Mouse (Mus musculus) embryonic facial prominence, embryonic 12.5 days (tissue): ENCODE results near the gene Tmem59l. TPM values are rescaled to one million over a fixed set of nuclear protein-coding genes. Genes with fewer than 3 reads are reported as not detected.

Experiments
- ATAC-seq: fragments of 200-750 bp; cut with Nextera tagmentation; 2 replicates; pipeline ENCODE4 v1.8.0; 2017; ENCODE audit not compliant: insufficient number of reproducible peaks, insufficient read depth, low FRiP score, low TSS enrichment
- H3K27ac ChIP-seq: fragments of 300-500 bp; sonication (generic); 2 replicates; pipeline ENCODE4 v1.5.1; 2016; ENCODE audit warnings: mild to moderate bottlenecking
- H3K27me3 ChIP-seq: fragments of 300-500 bp; sonication (generic); 2 replicates; pipeline ENCODE4 v1.6.1; 2016; ENCODE audit warnings: mild to moderate bottlenecking, moderate library complexity
- H3K36me3 ChIP-seq: fragments of 300-500 bp; sonication (generic); 2 replicates; pipeline ENCODE4 v1.6.1; 2016; ENCODE audit warnings: mild to moderate bottlenecking
- H3K4me1 ChIP-seq: fragments of 300-500 bp; sonication (generic); 2 replicates; pipeline ENCODE4 v1.6.1; 2016
- H3K4me2 ChIP-seq: fragments of 300-500 bp; sonication (generic); replicated peaks from 2 replicates; pipeline ENCODE4 v1.6.1; 2016; ENCODE audit warnings: mild to moderate bottlenecking, moderate library complexity
- H3K4me3 ChIP-seq: fragments of 300-500 bp; sonication (generic); 2 replicates; pipeline ENCODE4 v1.5.1; 2016; ENCODE audit warnings: mild to moderate bottlenecking
- H3K9ac ChIP-seq: fragments of 300-500 bp; sonication (generic); 2 replicates; pipeline ENCODE4 v1.6.1; 2016; ENCODE audit warnings: mild to moderate bottlenecking, moderate library complexity
- H3K9me3 ChIP-seq: fragments of 300-500 bp; sonication (generic); 2 replicates; pipeline ENCODE4 v1.6.1; 2016; ENCODE audit warnings: mild to moderate bottlenecking, moderate library complexity
- WGBS: fragments of 180-500 bp; shearing (Covaris S2); methylation state at CpG from one replicate; pipeline ENCODE4 v1.1.7; 2016; 5-methylcytosine and 5-hydroxymethylcytosine counted together
- polyA plus RNA-seq: library from polyadenylated mRNA; unstranded; fragments of >200 nt; fragmentation: Nextera tagmentation; extraction: Ambion mirVana; gene quantifications from 2 replicates; pipeline ENCODE4 v1.2.1, GENCODE M21; 2016

Gene Tmem59l
- polyA plus RNA-seq, 1 experiment from 2014 or later = 27.1 TPM

DNA sequence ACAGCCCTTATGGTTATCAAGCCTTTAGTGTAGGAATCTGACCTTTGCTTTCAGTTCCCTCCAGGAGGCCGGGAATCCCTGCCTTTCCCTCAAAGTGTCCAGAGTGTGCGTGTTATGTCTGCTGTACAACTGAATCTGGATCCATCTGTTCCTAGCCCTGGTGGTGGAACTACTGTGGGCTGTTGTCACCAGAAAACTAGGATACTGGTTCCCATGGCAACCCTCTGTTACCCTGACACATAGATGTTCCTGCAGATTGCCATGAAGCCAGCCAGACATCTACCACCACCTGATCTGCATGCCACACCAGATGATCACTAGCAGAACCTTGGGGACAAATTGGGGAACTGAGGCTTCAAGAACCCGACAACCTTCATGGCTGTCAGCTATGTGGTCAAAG, 5.2 kb downstream of the Tmem59l start:
- Histone ChIP-seq H3K27ac (no peak overlapping the region), H3K9me3 (no peaks in the 10 kb centered on the region), H3K9ac (no peak overlapping the region), H3K36me3 (no peaks in the 10 kb centered on the region), H3K4me2 (no peak overlapping the region), H3K4me3 (no peak overlapping the region), H3K4me1 (peaks cover 18% of the 10 kb centered on the region), H3K27me3 (peaks cover 22% of the 10 kb centered on the region)
- ATAC-seq = no peak
- WGBS = 77% methylated on average over 3 of the region's 3 CpGs

DNA sequence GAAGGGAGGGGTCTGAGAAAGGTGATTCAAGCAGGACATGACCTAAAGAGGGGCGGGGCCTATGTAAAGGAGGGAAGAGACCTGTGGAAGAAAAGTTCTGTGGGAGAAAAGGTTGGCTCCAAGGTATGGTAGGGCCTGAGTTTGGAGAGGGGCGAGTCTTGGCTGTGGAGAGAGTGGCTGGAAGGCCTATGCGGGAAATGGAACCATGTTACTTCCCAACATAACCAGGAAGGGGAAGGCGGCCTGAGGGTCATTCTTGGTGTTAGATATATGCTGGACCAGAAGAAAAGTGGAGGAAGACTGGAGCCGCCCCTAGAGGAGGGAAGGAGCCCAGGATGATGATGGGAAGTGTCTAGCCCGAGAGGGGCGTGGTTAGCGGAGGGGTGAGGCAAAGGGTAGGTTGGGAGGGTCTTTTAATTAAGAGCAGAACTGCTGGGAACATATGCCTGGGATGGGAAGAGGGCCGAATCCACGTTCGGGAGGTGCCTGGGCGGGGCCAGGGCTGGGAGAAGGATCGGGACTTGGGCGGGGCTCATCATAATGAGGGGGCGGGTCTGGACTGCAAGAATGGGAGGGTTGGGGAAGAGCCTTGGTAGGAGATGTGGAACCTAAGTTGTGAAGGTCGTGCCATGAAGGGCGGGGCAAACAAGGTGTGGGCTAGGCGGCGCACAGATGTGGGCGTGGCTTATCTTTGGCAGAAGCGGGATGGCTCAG, 9.7 kb downstream of the Tmem59l start:
- Histone ChIP-seq H3K4me1 (peaks cover 19% of the 10 kb centered on the region), H3K36me3 (no peaks in the 10 kb centered on the region), H3K9me3 (no peaks in the 10 kb centered on the region), H3K4me2 (peak overlapping the region; percentile 75), H3K4me3 (peak overlapping the region; percentile 63), H3K27ac (0 out of 2 replicates have a peak overlapping the region, but pooled peaks have one; percentile 0), H3K9ac (peak overlapping the region; percentile 16; the same call in 1 of the 2 replicates), H3K27me3 (0 out of 2 replicates have a peak, but pooled peaks cover 2% of the 10 kb centered on the region)
- WGBS = 2% methylated on average over 21 of the region's 21 CpGs
- peak; percentile 65 for ATAC-seq

DNA sequence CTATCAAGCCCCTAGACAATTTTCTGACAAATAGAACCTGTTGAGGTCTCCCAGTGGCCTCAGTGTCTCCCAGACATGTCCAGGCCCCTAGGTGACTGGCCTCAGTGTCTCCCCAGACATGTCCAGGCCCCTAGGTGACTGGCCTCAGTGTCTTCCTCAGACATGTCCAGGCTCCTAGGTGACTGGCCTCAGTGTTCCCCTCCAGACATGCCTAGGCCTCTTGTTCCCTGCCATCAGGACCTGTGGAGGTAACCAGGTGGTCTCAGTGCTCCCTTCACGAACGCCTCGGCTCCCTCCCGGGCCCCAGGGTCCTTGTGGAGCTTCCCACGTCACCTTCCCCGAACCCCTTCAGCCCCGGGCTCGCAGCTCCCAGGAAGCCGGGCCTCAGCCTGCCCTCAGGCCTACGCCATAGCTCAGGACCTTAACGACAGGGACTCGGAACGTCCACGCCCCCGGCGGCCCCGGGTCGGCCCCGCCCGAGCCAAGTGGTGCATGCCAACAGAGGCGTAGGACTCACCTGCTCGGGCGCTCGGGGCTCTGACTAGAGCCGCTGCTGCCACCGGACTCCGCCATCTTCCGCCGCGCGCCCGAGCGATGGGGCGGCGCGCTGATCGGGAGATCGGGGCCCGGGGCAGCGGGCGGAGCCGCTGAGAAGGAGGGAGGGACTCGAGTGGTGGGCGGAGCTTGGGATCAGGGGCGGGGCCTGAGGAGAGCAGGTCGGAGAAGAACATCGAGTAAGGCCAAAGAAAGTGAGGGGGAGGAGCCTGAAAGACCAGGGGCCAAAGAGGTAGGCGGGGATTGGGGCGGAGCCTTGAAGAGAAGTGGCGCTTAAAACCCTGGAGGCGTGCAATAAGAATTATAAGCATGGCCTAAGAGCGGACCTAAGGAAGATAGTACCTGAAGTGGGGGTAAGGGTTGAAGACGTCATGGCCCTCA, 10.6 kb downstream of the Tmem59l start, which contains the start of gene Klhl26:
Gene Klhl26, minus strand, starts transcription at position 636 of the 936 bp plus-strand sequence.
- Histone ChIP-seq H3K9me3 (no peaks in the 10 kb centered on the region), H3K27ac (peak within 1 kb of the TSS; percentile 26; the same call in 1 of the 2 replicates), H3K9ac (peak within 1 kb of the TSS; percentile 82), H3K4me1 (peaks cover 19% of the 10 kb centered on the region), H3K36me3 (no peaks in the 10 kb centered on the region), H3K4me2 (peak within 1 kb of the TSS; percentile 75), H3K4me3 (peak within 1 kb of the TSS; percentile 63), H3K27me3 (no peaks in the 10 kb centered on the region)
- under 1% methylated on average over 53 of the region's 53 CpGs for WGBS
- ATAC-seq = peak; percentile 64

DNA sequence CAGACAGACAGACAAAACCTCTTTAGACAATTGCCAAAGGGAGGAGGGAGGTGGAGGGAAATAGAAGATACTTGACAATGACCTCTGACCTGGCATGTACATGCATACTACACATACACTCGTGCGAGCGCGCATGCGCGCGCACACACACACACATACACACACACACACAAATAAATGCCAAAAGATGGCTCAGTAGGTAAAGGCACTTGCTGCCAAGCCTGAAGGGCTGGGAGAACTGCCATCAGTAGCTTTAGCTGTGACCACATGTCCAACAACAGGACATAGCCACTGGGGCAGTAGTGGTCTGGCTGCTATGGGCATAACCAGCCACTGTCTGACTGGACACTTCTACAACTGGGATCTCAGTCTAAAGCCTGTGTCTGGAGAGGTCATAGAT, 15.3 kb downstream of the Tmem59l start:
- ATAC-seq = no peak
- 94% methylated on average over 7 of the region's 7 CpGs for WGBS
- no peaks in the 10 kb centered on the region for H3K27me3 ChIP-seq
- H3K4me3 ChIP-seq = no peak overlapping the region
- H3K4me1 ChIP-seq = peaks cover 23% of the 10 kb centered on the region
- no peak overlapping the region for H3K9ac ChIP-seq
- no peaks in the 10 kb centered on the region for H3K9me3 ChIP-seq
- 0 out of 2 replicates have a peak, but pooled peaks cover 2% of the 10 kb centered on the region for H3K36me3 ChIP-seq
- no peak overlapping the region for H3K27ac ChIP-seq
- no peak overlapping the region for H3K4me2 ChIP-seq

DNA sequence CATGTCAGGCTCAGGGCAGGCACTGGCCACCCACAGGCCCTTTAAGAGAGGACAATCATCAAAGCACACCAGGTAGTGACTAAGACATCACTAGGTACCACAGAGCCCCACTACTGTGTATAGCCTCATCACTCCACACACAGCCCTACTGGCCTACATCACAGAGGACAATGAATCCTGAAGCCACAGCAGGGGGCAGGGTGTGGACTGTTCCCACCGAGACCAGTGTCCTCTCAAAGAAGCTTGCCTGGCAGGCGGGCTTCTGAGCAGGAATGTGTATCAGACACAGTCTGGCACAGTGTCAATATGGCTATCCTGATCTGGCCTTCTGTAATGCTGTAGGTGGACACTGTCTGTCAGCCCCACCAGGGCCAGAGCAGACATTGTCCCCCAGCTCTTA, 17.2 kb downstream of the Tmem59l start:
- ATAC-seq = no peak
- no peak overlapping the region for H3K27ac ChIP-seq
- H3K4me2 ChIP-seq = no peak overlapping the region
- H3K9me3 ChIP-seq = no peaks in the 10 kb centered on the region
- WGBS = 75% methylated on average over 2 of the region's 2 CpGs
- peaks cover 18% of the 10 kb centered on the region for H3K4me1 ChIP-seq
- no peak overlapping the region for H3K9ac ChIP-seq
- H3K27me3 ChIP-seq = no peaks in the 10 kb centered on the region
- H3K36me3 ChIP-seq = peaks cover 11% of the 10 kb centered on the region; the same call in 1 of the 2 replicates
- H3K4me3 ChIP-seq = no peak overlapping the region

DNA sequence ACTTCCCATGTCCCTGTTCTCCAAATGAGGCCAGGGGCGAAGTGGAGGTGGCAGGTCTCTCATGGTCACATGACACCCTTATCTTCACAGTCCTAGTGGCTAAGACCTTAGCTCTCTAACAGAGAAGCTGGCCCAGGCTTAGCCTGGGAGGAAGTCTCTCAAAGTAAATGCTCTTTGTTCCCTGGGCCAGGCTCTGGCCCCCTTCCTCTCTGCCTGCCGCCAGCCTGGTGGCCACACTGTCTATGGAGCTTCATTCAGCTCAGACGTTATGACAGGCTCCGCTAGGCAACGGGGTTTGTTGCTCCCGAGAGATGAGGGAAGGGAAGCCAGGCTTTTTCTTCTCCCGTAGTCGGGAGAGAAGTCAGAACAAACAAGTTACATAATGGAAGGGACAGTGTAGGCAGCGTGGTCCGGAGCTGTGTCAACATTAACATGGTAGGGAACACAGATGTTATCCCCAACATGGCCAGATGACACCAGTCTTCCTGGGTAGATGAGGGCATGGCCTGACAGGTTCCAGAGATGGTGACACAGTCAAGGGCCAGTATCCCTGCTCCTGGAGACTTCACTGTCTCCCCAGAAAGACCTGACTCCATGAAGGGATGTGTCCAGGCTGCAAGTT, 17.8 kb downstream of the Tmem59l start:
- Histone ChIP-seq H3K36me3 (peaks cover 11% of the 10 kb centered on the region; the same call in 1 of the 2 replicates), H3K27ac (no peak overlapping the region), H3K4me3 (no peak overlapping the region), H3K27me3 (no peaks in the 10 kb centered on the region), H3K9me3 (no peaks in the 10 kb centered on the region), H3K9ac (no peak overlapping the region), H3K4me2 (no peak overlapping the region), H3K4me1 (peaks cover 18% of the 10 kb centered on the region)
- 63% methylated on average over 10 of the region's 10 CpGs for WGBS
- ATAC-seq = no peak

DNA sequence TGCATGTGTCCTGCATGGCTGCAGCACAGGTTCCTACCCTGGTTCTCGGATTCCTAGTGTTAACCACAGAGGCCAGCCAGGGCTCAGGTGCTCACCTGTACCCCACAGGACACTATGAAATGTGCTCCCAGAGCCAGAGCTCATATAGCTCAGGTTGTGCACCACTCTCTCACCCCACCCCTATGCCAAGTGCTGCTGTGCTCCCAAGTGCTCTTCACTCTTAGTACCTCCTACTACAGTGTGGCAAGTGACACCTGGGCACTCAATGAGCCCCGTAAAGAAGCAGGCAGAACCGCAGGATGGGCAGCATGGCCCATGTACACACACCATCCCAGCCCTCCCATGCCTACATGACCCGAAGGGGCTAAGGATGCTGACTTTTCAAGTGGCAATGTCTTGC, 18.4 kb downstream of the Tmem59l start:
- Histone ChIP-seq H3K27me3 (no peaks in the 10 kb centered on the region), H3K9ac (no peak overlapping the region), H3K27ac (no peak overlapping the region), H3K4me2 (no peak overlapping the region), H3K4me3 (no peak overlapping the region), H3K9me3 (no peaks in the 10 kb centered on the region), H3K4me1 (peaks cover 18% of the 10 kb centered on the region), H3K36me3 (peaks cover 11% of the 10 kb centered on the region; the same call in 1 of the 2 replicates)
- ATAC-seq = no peak
- WGBS = 88% methylated on average over 4 of the region's 4 CpGs

DNA sequence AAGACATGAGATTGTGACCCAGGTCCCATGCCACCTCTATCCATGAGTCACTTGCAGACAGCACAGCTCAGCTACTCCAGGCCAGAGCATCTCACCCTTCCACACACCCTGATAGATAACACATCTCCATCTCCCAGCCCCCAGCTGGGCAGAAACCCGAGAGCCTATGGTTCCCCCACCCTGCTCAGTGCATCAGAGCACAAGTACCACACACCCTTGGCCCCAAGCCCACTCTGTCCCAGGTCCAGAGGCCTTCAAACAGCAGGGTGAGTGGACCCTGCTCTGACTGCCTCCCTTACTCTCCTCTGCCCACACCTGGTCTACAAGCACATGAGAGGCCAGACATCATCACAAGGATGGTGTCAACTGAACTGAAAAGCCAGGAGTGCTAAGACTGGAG, 19.3 kb downstream of the Tmem59l start:
- Histone ChIP-seq H3K9me3 (no peaks in the 10 kb centered on the region), H3K4me1 (peaks cover 18% of the 10 kb centered on the region), H3K4me3 (no peak overlapping the region), H3K4me2 (no peak overlapping the region), H3K27me3 (no peaks in the 10 kb centered on the region), H3K9ac (no peak overlapping the region), H3K36me3 (peaks cover 11% of the 10 kb centered on the region; the same call in 1 of the 2 replicates), H3K27ac (no peak overlapping the region)
- WGBS = 65% methylated on average over 1 of the region's 1 CpGs
- no peak for ATAC-seq

DNA sequence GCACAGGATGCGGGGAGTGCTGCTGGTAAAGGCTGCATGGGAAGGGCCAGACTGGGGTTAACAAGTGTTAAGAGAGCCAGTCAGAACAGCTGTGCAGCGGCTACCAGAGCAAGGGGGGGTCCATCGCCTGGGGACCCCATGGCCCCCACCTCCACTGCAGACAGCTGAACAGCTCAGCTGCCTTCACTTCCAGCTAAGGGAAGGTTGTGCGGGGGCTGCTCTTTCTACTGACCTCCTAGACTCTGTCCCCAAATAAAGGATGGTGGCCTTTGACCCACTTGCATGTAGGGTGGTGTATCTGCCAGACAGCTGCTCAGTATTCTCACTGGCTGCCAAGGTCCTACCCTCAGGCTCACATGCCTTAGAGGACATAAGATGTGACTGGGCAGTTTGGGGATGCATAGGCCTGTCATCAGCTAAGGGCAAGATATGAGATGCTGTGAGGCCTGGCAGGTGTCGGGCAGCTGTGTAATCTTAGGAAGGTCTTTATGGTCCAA, 19.9 kb downstream of the Tmem59l start:
- H3K9ac ChIP-seq = no peak overlapping the region
- no peak for ATAC-seq

DNA sequence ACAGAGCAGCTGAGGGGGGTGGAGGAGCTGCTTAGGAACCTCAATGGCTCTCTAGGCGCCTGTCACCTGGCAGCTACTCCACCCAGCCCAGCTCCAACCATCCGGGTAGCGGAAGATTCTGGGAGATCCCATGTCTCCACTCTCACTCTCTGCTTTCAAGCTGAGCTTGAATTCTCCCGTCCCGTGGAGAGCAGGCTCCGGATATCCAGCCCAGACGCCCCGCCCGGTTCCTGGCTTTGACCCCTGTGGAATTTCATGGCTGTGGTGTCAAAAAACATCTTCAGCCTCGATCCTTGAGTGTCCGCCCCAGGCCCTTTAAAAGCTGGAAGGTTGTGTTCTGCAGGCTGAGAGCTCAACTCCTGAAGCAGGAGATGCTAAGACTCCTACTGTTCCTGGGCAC, 20.4 kb downstream of the Tmem59l start:
- no peak overlapping the region for H3K4me3 ChIP-seq
- no peaks in the 10 kb centered on the region for H3K27me3 ChIP-seq
- H3K36me3 ChIP-seq = peaks cover 11% of the 10 kb centered on the region; the same call in 1 of the 2 replicates
- H3K27ac ChIP-seq = peak overlapping the region; percentile 12
- no peaks in the 10 kb centered on the region for H3K9me3 ChIP-seq
- H3K4me1 ChIP-seq = peaks cover 18% of the 10 kb centered on the region
- 51% methylated on average over 11 of the region's 11 CpGs for WGBS
- ATAC-seq = no peak
- H3K4me2 ChIP-seq = no peak overlapping the region
- no peak overlapping the region for H3K9ac ChIP-seq

More for the DNA sequence above, 19.9 kb downstream of the Tmem59l start:
- H3K9me3 ChIP-seq = no peaks in the 10 kb centered on the region
- H3K4me3 ChIP-seq = no peak overlapping the region
- H3K4me1 ChIP-seq = peaks cover 18% of the 10 kb centered on the region
- H3K27me3 ChIP-seq = no peaks in the 10 kb centered on the region
- peaks cover 11% of the 10 kb centered on the region; the same call in 1 of the 2 replicates for H3K36me3 ChIP-seq
- 69% methylated on average over 5 of the region's 5 CpGs for WGBS
- no peak overlapping the region for H3K4me2 ChIP-seq
- peak overlapping the region; percentile 12; the same call in 1 of the 2 replicates for H3K27ac ChIP-seq

DNA sequence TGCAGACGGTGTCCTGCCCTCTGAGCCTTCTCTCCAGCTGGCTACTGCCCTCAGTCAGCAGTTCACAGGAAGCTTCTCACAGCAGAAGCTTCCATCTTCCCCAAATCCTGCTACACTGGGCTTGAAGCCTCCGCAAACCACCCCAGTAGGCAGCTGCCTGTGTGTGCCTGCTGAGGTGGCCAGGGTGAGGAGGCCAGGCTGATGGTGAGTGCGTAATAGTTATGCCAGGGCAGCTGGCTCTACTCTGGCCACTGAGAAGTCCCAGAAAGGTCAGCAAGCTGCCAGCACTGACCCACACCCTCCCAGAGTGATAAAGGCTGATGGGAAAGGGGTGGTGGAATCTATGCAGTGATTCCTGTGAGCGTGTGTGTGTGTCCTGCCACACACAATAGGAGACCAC, 20.9 kb downstream of the Tmem59l start:
- Histone ChIP-seq H3K9ac (no peak overlapping the region), H3K36me3 (peaks cover 11% of the 10 kb centered on the region; the same call in 1 of the 2 replicates), H3K4me1 (peaks cover 18% of the 10 kb centered on the region), H3K9me3 (no peaks in the 10 kb centered on the region), H3K27me3 (no peaks in the 10 kb centered on the region), H3K4me3 (no peak overlapping the region), H3K27ac (peak overlapping the region; percentile 12; the same call in 1 of the 2 replicates), H3K4me2 (no peak overlapping the region)
- 86% methylated on average over 4 of the region's 4 CpGs for WGBS
- no peak for ATAC-seq
